Mouse (Mus musculus): Measurements from ENCODE around the gene Commd6.

GRCm38 (mm10) chr14:101591101-101591500, 49.4 kb downstream of the Commd6 start:
- TF ChIP-seq SMC3 (IDR thresholded peaks at IDR 0.05; ENCODE audit: low read depth, low read length) (no peak), POLR2A (IDR thresholded peaks at IDR 0.05; ENCODE audit: low read depth, low read length) (no peak), CTCF (conservative IDR thresholded peaks at IDR 0.05 in 1 of 2, IDR thresholded peaks at IDR 0.05 in 1 of 2; ENCODE audit: low read depth in 2 of 2, low read length in 2 of 2) (no peak), EP300 (IDR thresholded peaks at IDR 0.05; ENCODE audit: low read length) (no peak)
